9 mouse cellular contexts compared by ENCODE assay signal in genomic region chr15:99284527-99285188, GRCm38 (mm10). TPM values are rescaled to one million over a fixed set of nuclear protein-coding genes. Genes with fewer than 3 reads are reported as not detected.
DNase-seq lines count a peak whose midpoint lies in the region; ATAC-seq and TF ChIP-seq lines count a peak whose summit lies in the region.
"Had no signal": no experiment of that assay in that cellular context is flagged by ENCODE, and none has a peak within 500 bp of the region (broad histone marks: within the 10 kb centered on the region; RNA-seq: fewer than 3 reads in every experiment).

No protein-coding gene starts in this region.

- no peak overlapping the region for H3K9ac ChIP-seq in liver, embryonic 16.5 days (ENCODE audit: low read depth, low read length)
- H3K9ac ChIP-seq in stomach, postnatal 0 days (ENCODE audit: low read length): no peak overlapping the region
- H3K9ac ChIP-seq: midbrain, embryonic 12.5 days had no signal

- no peak overlapping the region for H3K27ac ChIP-seq in liver, embryonic 16.5 days (ENCODE audit: low read length)
- no peak overlapping the region for H3K27ac ChIP-seq in stomach, postnatal 0 days (replicated peaks)
- H3K27ac ChIP-seq: midbrain, embryonic 12.5 days had no signal

- H3K36me3 ChIP-seq in liver, embryonic 16.5 days (ENCODE audit: control insufficient read depth, insufficient read depth): no peaks in the 10 kb centered on the region
- H3K36me3 ChIP-seq in stomach, postnatal 0 days (ENCODE audit: control insufficient read depth, insufficient read depth, low read length): no peaks in the 10 kb centered on the region
- H3K36me3 ChIP-seq: midbrain, embryonic 12.5 days had no signal

- no peak for TF ChIP-seq EP300 in stomach, postnatal 0 days (optimal IDR thresholded peaks at IDR 0.05)

- no peaks in the 10 kb centered on the region for H3K9me3 ChIP-seq in liver, embryonic 16.5 days (replicated peaks; ENCODE audit: control insufficient read depth, low read length)
- H3K9me3 ChIP-seq in stomach, postnatal 0 days (ENCODE audit: control insufficient read depth, low read length): no peaks in the 10 kb centered on the region
- H3K9me3 ChIP-seq: midbrain, embryonic 12.5 days had no signal

- peak overlapping the region; percentile 18; the same call in 1 of the 2 replicates for H3K4me2 ChIP-seq in liver, embryonic 16.5 days (ENCODE audit: low read depth, low read length)
- no peak overlapping the region for H3K4me2 ChIP-seq in stomach, postnatal 0 days (replicated peaks; ENCODE audit: low read depth)
- H3K4me2 ChIP-seq: midbrain, embryonic 12.5 days had no signal

- intact Hi-C loops in gastrocnemius, postnatal 36 days (cut with DNase I): no loop called here

- H3K4me1 ChIP-seq in liver, embryonic 16.5 days (ENCODE audit: control insufficient read depth, low read depth, low read length): peaks cover 15% of the 10 kb centered on the region
- H3K4me1 ChIP-seq in stomach, postnatal 0 days (replicated peaks; ENCODE audit: control insufficient read depth, insufficient read depth): no peaks in the 10 kb centered on the region
- H3K4me1 ChIP-seq: midbrain, embryonic 12.5 days had no signal

- 17% methylated on average over 14 of the region's 14 CpGs for WGBS in liver, embryonic 16.5 days (ENCODE audit: insufficient replicate concordance)
- 30% methylated on average over 14 of the region's 14 CpGs for WGBS in stomach, postnatal 0 days

- ATAC-seq in liver, embryonic 16.5 days (ENCODE audit: low read depth): peak; percentile 66
- peak; percentile 94 for ATAC-seq in stomach, postnatal 0 days (ENCODE audit: low FRiP score, low TSS enrichment)

- DNase-seq in right cerebral cortex, adult 18-20 months: peak; percentile 12
- DNase-seq in right cerebral cortex, adult 2 months (ENCODE audit: low spot score in 2 of 2): no peak
- DNase-seq in induced T-regulatory cell, adult 2 months (ENCODE audit: low read depth): peak; percentile 63
- DNase-seq in stomach, postnatal 0 days (ENCODE audit: low spot score): peak; percentile 88
- no peak for DNase-seq in thymus, postnatal 4 days
- DNase-seq in gastrocnemius, postnatal 36 days: no peak
- DNase-seq in gastrocnemius, adult 18-20 months (ENCODE audit: low spot score): no peak

- H3K27me3 ChIP-seq in liver, embryonic 16.5 days (ENCODE audit: control insufficient read depth, insufficient read depth, low read depth, low read length): no peaks in the 10 kb centered on the region
- H3K27me3 ChIP-seq in stomach, postnatal 0 days (ENCODE audit: control insufficient read depth, insufficient read depth, low read length): no peaks in the 10 kb centered on the region

- H3K4me3 ChIP-seq in liver, embryonic 16.5 days (ENCODE audit: low read depth, low read length): no peak overlapping the region
- no peak overlapping the region for H3K4me3 ChIP-seq in stomach, postnatal 0 days (ENCODE audit: low read depth, low read length)
- H3K4me3 ChIP-seq: midbrain, embryonic 12.5 days had no signal

- no peak for TF ChIP-seq CTCF in stomach, postnatal 0 days (IDR thresholded peaks at IDR 0.05; ENCODE audit: low read depth)

RNA-seq across cellular contexts. Expression of gene Prpf40b, which starts 10.2 kb away (rescaled TPM):
- polyA plus RNA-seq in liver, embryonic 16.5 days (2015; fragmentation: Nextera tagmentation; extraction: Ambion mirVana): 6.5 and 8.0 TPM in 2 replicates
- 16.1 and 18.3 TPM in 2 replicates for polyA plus RNA-seq in stomach, postnatal 0 days (2015; fragmentation: Nextera tagmentation; extraction: Ambion mirVana)
- total RNA-seq in gastrocnemius, postnatal 36 days (2021): 10 to 100 TPM; 21.0 to 23.0 TPM
- total RNA-seq in gastrocnemius, adult 18-20 months (2021): 10 to 100 TPM; 21.9 to 25.4 TPM

RNA-seq across cellular contexts. Expression of gene Fam186b, which starts 11.0 kb away (rescaled TPM):
- polyA plus RNA-seq in liver, embryonic 16.5 days (2015; fragmentation: Nextera tagmentation; extraction: Ambion mirVana): 0.04 TPM in 1 of 2 replicates, not detected in the other
- polyA plus RNA-seq in stomach, postnatal 0 days (2015; fragmentation: Nextera tagmentation; extraction: Ambion mirVana): 0.28 TPM in 1 of 2 replicates, not detected in the other
- total RNA-seq in gastrocnemius, postnatal 36 days (2021): not detected
- total RNA-seq in gastrocnemius, adult 18-20 months (2021): not detected

RNA-seq across cellular contexts. Expression of gene Mcrs1, which starts 32.9 kb away (rescaled TPM):
- 35.8 and 38.4 TPM in 2 replicates for polyA plus RNA-seq in liver, embryonic 16.5 days (2015; fragmentation: Nextera tagmentation; extraction: Ambion mirVana)
- 64.2 and 66.4 TPM in 2 replicates for polyA plus RNA-seq in stomach, postnatal 0 days (2015; fragmentation: Nextera tagmentation; extraction: Ambion mirVana)
- 10 to 100 TPM; 25.6 to 28.9 TPM for total RNA-seq in gastrocnemius, postnatal 36 days (2021)
- total RNA-seq in gastrocnemius, adult 18-20 months (2021): 10 to 100 TPM; 22.1 to 25.2 TPM

RNA-seq across cellular contexts. Expression of gene Kcnh3, which starts 60.0 kb away (rescaled TPM):
- 0.05 and 0.12 TPM in 2 replicates for polyA plus RNA-seq in liver, embryonic 16.5 days (2015; fragmentation: Nextera tagmentation; extraction: Ambion mirVana)
- 0.29 and 0.30 TPM in 2 replicates for polyA plus RNA-seq in stomach, postnatal 0 days (2015; fragmentation: Nextera tagmentation; extraction: Ambion mirVana)
- total RNA-seq in gastrocnemius, postnatal 36 days (2021): under 1 TPM in 1 of 2 experiments, not detected in 1; 0.08 TPM
- not detected for total RNA-seq in gastrocnemius, adult 18-20 months (2021)

Comparison
In these comparisons a context has a peak if more than half of its experiments do, and no peak if none do; other contexts are left out.
1. DNase-seq: peak in right cerebral cortex, adult 18-20 months (single experiment), induced T-regulatory cell, adult 2 months (single experiment) and stomach, postnatal 0 days (single experiment); none in right cerebral cortex, adult 2 months (0 of 2), thymus, postnatal 4 days (single experiment), gastrocnemius, postnatal 36 days (0 of 2) and gastrocnemius, adult 18-20 months (single experiment).